Mouse (Mus musculus) forebrain, embryonic 13.5 days (tissue): ENCODE data around the gene Ddc. TPM values are rescaled to one million over a fixed set of nuclear protein-coding genes. Genes with fewer than 3 reads are reported as not detected.

ENCODE experiments used
- ATAC-seq: fragments of 200-750 bp; cut with Nextera tagmentation; 2 replicates; pipeline ENCODE4 v1.8.0; 2017
- H3K27ac ChIP-seq: fragments of 300-500 bp; sonication (generic); 2 replicates; pipeline ENCODE4 v1.5.1; 2015; ENCODE audit warnings: inconsistent platforms, mild to moderate bottlenecking, moderate library complexity
- H3K27me3 ChIP-seq: fragments of 300-500 bp; sonication (generic); 2 replicates; pipeline ENCODE4 v1.6.1; 2015; ENCODE audit warnings: mild to moderate bottlenecking, inconsistent platforms
- H3K36me3 ChIP-seq: fragments of 300-500 bp; sonication (generic); 2 replicates; pipeline ENCODE4 v1.6.1; 2015; ENCODE audit warnings: mild to moderate bottlenecking, inconsistent platforms; ENCODE audit not compliant: poor library complexity, severe bottlenecking
- H3K4me1 ChIP-seq: fragments of 300-500 bp; sonication (generic); 2 replicates; pipeline ENCODE4 v1.6.1; 2015; ENCODE audit warnings: inconsistent platforms
- H3K4me2 ChIP-seq: fragments of 300-500 bp; sonication (generic); 2 replicates; pipeline ENCODE4 v1.6.1; 2015; ENCODE audit warnings: inconsistent platforms, mild to moderate bottlenecking, moderate library complexity
- H3K4me3 ChIP-seq: fragments of 300-500 bp; sonication (generic); 2 replicates; pipeline ENCODE4 v1.5.1; 2015; ENCODE audit warnings: mild to moderate bottlenecking, inconsistent platforms
- H3K9ac ChIP-seq: fragments of 300-500 bp; sonication (generic); 2 replicates; pipeline ENCODE4 v1.6.1; 2015; ENCODE audit warnings: mild to moderate bottlenecking, inconsistent platforms
- H3K9me3 ChIP-seq: fragments of 300-500 bp; sonication (generic); replicated peaks from 2 replicates; pipeline ENCODE4 v1.6.1; 2016; ENCODE audit warnings: inconsistent platforms
- WGBS: fragments of 180-500 bp; shearing (Covaris S2); methylation state at CpG from one replicate; pipeline ENCODE4 v1.1.7; 2015; 5-methylcytosine and 5-hydroxymethylcytosine counted together
- polyA plus RNA-seq: library from polyadenylated mRNA; unstranded; fragments of >200 nt; fragmentation: Nextera tagmentation; extraction: Ambion mirVana; gene quantifications from 2 replicates; pipeline ENCODE4 v1.2.1, GENCODE M21; 2015

The Ddc gene
- polyA plus RNA-seq, result 6.2 and 7.4 TPM in 2 replicates

DNA sequence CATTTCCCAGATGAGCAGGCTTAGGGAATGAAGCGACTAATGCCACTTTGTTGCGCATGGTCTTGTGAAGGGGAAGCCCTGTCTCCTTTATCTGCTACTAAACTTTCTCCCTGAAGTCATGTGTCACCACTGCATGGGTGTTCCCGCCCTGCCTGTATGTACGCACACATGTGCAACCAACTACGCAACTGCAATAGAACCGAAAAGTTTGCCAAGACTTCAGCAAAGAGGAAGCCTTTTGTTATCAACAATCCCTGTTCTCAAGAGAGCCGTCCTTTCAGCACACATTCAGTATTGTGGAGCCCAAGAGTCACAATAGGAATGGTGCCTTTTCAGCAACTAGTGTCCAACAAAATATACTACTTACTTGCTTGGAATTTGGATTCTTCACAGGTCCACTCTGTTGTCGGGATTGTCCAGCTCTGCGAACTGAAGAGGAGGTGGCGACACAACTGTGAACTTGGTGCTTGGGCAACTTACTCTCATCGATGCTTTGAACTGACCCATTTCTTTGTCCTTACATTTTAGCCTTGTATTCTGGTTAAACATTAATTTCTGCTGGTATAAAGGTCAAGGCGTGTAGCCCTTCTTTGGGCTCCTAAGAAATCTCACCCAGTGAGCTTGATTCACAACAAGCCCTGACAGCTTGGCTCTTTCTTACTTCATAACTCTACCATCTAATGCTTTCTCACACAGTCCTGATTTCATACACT is at the start of gene Ddc:
TSS of gene Ddc (minus strand) at position 500 of the 713 bp plus-strand sequence.
- Histone ChIP-seq H3K9ac (no peak within 1 kb of the TSS), H3K4me1 (no peaks in the 10 kb centered on the region), H3K27me3 (no peaks in the 10 kb centered on the region), H3K36me3 (no peaks in the 10 kb centered on the region), H3K4me2 (no peak within 1 kb of the TSS), H3K27ac (no peak within 1 kb of the TSS), H3K9me3 (no peaks in the 10 kb centered on the region), H3K4me3 (no peak within 1 kb of the TSS)
- no peak for ATAC-seq
- 87% methylated on average over 12 of the region's 12 CpGs for WGBS

DNA sequence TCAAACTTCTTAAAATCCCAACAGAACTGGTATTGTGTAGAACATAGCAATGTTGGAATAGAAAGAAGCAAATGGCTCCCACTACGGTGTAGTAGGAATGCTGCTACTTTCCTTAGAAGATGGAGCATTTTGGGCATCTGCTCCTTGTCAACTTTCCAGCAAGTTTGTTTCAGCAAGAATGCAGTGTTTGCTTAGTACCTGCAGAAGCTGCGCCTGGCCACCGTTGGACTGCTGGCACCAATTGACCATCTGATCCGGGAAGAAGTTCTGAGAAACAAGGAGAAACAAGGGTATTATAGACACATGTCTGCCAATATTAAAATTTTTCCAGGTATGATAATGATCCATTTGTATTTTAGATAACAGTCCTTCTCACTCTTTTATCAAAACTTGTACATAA is 47.8 kb upstream of the Ddc start:
- ATAC-seq, result no peak
- WGBS, result 95% methylated on average over 4 of the region's 4 CpGs
- H3K27ac ChIP-seq, result no peak overlapping the region

GRCm38 (mm10) chr11:11944814-11945213 is 46.9 kb upstream of the Ddc start:
- Histone ChIP-seq H3K27ac (no peak overlapping the region), H3K9me3 (no peaks in the 10 kb centered on the region), H3K27me3 (0 out of 2 replicates have a peak, but pooled peaks cover 2% of the 10 kb centered on the region), H3K4me3 (no peak overlapping the region), H3K4me1 (peaks cover 23% of the 10 kb centered on the region; the same call in 1 of the 2 replicates), H3K9ac (no peak overlapping the region), H3K36me3 (peaks cover 34% of the 10 kb centered on the region), H3K4me2 (no peak overlapping the region)
- ATAC-seq, result no peak
- WGBS, result 98% methylated on average over 4 of the region's 4 CpGs

More for the DNA sequence above, 47.8 kb upstream of the Ddc start:
- Histone ChIP-seq H3K4me3 (no peak overlapping the region), H3K9me3 (no peaks in the 10 kb centered on the region), H3K4me2 (no peak overlapping the region), H3K4me1 (peaks cover 25% of the 10 kb centered on the region; the same call in 1 of the 2 replicates), H3K9ac (no peak overlapping the region), H3K36me3 (peaks cover 37% of the 10 kb centered on the region), H3K27me3 (0 out of 2 replicates have a peak, but pooled peaks cover 2% of the 10 kb centered on the region)

DNA sequence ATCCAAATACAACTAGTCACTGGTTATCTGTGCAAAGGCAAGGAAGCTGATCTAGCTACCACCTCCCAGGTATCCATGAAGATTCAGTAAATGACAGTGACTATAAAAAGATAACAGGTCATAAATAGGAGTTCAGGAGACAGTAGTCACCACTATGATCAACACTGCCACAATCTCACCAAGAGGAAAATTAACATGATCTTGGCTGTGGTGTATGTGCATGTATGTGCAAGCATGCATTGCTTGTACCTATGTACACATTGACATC is 46.1 kb upstream of the Ddc start:
- peaks cover 33% of the 10 kb centered on the region for H3K36me3 ChIP-seq
- H3K4me2 ChIP-seq, result no peak overlapping the region
- no peaks in the 10 kb centered on the region for H3K9me3 ChIP-seq
- 0 out of 2 replicates have a peak, but pooled peaks cover 2% of the 10 kb centered on the region for H3K27me3 ChIP-seq
- H3K4me3 ChIP-seq, result no peak overlapping the region
- H3K9ac ChIP-seq, result no peak overlapping the region
- H3K27ac ChIP-seq, result no peak overlapping the region
- H3K4me1 ChIP-seq, result peaks cover 21% of the 10 kb centered on the region; the same call in 1 of the 2 replicates
- no peak for ATAC-seq

DNA sequence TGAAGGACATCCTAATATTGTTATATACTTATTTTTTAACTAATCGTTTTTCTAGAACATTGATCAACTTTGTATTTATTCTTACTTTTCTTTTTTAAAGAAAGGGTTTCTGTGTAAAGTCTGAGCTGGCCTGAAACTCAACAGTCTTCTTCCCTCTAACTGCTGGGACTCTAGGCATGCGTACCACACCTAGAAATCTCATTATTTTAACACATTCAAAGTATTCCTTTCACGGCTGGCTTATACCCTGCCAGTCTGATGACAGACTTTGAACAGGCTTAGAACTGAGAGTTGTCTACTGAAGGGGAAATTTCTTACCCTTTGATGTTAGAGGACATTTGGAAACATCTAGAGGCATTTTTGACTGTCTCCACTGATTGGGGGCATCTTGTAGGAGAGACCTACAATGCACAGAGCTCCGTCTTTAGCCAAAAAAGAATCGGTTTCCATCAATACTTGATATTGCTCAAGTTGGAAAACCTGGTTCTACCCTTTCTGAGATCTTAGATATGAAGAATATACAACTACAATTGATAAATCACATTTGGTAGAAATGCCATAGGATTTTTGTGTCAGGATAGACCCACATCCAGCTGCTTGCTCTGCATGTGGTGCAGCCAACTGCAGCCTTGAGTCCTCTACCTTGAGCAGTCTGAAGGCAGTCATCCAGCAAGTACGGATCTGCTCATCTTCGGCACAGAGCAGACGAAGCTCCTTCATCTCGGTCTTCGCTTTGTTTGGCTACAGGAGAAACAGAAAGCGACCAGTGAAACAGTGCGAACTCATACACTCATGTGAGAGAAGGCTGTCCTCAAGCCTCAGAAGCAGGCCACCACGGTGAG is 45.5 kb upstream of the Ddc start:
- H3K4me2 ChIP-seq, result no peak overlapping the region
- no peak overlapping the region for H3K4me3 ChIP-seq
- 0 out of 2 replicates have a peak, but pooled peaks cover 2% of the 10 kb centered on the region for H3K27me3 ChIP-seq
- H3K4me1 ChIP-seq, result peaks cover 19% of the 10 kb centered on the region; the same call in 1 of the 2 replicates
- ATAC-seq, result no peak
- peaks cover 35% of the 10 kb centered on the region for H3K36me3 ChIP-seq
- H3K9me3 ChIP-seq, result no peaks in the 10 kb centered on the region
- 80% methylated on average over 13 of the region's 13 CpGs for WGBS
- H3K9ac ChIP-seq, result no peak overlapping the region
- no peak overlapping the region for H3K27ac ChIP-seq

DNA sequence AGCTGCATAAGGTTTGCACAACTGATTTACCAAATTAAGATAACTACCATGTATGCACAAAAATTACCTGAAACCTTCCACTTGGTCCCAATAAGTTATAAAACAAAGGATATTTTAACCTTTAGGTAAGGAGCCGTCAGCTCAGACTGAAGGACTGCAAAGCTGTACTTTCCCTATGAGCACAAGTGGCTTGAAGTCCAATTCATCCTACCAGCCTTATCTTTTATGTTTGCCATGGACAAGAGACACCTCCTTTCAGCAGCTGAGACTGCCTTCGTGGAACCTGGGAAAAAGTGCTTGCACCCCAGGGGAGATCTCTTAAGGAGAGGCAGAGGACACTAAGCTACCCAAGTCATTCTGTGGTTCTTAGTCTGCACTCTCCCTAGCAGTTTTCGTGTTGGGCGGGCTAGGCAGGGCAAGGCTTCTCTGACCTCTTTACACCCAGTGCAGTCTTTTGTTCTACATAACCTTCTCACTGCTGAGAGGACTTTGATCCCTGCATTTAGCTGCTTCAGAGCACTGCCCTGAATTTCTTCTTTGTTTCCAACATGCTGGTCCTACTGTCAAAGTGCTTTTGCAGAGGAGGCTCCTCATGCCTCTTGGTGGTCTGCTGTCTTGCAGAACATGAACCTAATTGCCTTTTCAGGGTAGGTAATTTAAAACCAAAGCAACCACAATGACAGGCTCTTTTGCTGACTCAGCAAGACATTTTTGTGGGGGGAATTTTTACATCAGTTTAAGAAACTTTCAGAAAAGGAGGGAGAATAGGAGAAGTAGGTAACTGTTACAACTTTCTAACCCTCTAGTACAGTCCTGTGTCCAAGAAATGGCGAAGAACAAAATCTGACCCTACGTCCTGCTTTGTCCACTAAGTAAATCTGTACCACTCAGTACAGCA is 44.6 kb upstream of the Ddc start:
- no peak overlapping the region; the same call in 1 of the 2 replicates for H3K27ac ChIP-seq
- no peak overlapping the region for H3K4me2 ChIP-seq
- peaks cover 16% of the 10 kb centered on the region; the same call in 1 of the 2 replicates for H3K4me1 ChIP-seq
- H3K27me3 ChIP-seq, result 0 out of 2 replicates have a peak, but pooled peaks cover 2% of the 10 kb centered on the region
- no peak overlapping the region for H3K9ac ChIP-seq
- peaks cover 41% of the 10 kb centered on the region for H3K36me3 ChIP-seq
- no peaks in the 10 kb centered on the region for H3K9me3 ChIP-seq
- WGBS, result 32% methylated on average over 6 of the region's 6 CpGs
- peak; percentile 38; the same call in 1 of the 2 replicates for ATAC-seq
- H3K4me3 ChIP-seq, result no peak overlapping the region

GRCm38 (mm10) chr11:11940833-11941681 is 43.1 kb upstream of the Ddc start:
- H3K4me3 ChIP-seq, result no peak overlapping the region
- no peak overlapping the region for H3K9ac ChIP-seq
- no peaks in the 10 kb centered on the region for H3K9me3 ChIP-seq
- H3K4me1 ChIP-seq, result peaks cover 16% of the 10 kb centered on the region; the same call in 1 of the 2 replicates
- H3K4me2 ChIP-seq, result no peak overlapping the region
- peaks cover 56% of the 10 kb centered on the region for H3K36me3 ChIP-seq
- no peak overlapping the region for H3K27ac ChIP-seq
- peak; percentile 60; the same call in 1 of the 2 replicates for ATAC-seq
- 0 out of 2 replicates have a peak, but pooled peaks cover 2% of the 10 kb centered on the region for H3K27me3 ChIP-seq
- 8% methylated on average over 5 of the region's 5 CpGs for WGBS

DNA sequence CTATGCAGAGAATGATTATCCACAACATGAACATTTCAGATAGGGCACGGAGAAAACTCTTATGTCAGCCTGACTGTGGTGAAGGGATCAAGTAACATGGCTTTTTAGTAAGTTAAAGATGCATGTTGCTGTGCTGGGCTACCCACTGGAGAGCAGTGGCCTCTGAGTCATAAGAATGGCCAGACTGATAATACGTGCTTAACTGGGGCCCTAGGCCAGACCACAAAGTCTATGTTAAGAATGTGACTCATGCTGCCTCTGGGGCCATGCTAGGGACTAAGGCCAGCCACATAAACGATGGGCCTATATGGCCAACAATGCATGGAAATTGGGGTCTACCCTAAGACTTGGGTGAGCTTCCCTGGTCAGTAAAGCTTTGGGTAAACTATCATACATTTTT is 41.7 kb upstream of the Ddc start:
- Histone ChIP-seq H3K27ac (no peak overlapping the region), H3K4me1 (peaks cover 16% of the 10 kb centered on the region; the same call in 1 of the 2 replicates), H3K9ac (no peak overlapping the region), H3K27me3 (0 out of 2 replicates have a peak, but pooled peaks cover 2% of the 10 kb centered on the region), H3K4me2 (no peak overlapping the region), H3K9me3 (no peaks in the 10 kb centered on the region), H3K36me3 (peaks cover 62% of the 10 kb centered on the region), H3K4me3 (no peak overlapping the region)
- no peak for ATAC-seq
- WGBS, result 81% methylated on average over 3 of the region's 3 CpGs

- Histone ChIP-seq H3K27ac (no peak overlapping the region), H3K4me3 (no peak overlapping the region), H3K9ac (no peak overlapping the region), H3K9me3 (no peaks in the 10 kb centered on the region), H3K36me3 (peaks cover 61% of the 10 kb centered on the region), H3K27me3 (no peaks in the 10 kb centered on the region), H3K4me1 (peaks cover 16% of the 10 kb centered on the region; the same call in 1 of the 2 replicates), H3K4me2 (no peak overlapping the region)
- ATAC-seq, result no peak
- 91% methylated on average over 1 of the region's 1 CpGs for WGBS
Measured at GRCm38 (mm10) chr11:11938591-11938990, 40.6 kb upstream of the Ddc start.

DNA sequence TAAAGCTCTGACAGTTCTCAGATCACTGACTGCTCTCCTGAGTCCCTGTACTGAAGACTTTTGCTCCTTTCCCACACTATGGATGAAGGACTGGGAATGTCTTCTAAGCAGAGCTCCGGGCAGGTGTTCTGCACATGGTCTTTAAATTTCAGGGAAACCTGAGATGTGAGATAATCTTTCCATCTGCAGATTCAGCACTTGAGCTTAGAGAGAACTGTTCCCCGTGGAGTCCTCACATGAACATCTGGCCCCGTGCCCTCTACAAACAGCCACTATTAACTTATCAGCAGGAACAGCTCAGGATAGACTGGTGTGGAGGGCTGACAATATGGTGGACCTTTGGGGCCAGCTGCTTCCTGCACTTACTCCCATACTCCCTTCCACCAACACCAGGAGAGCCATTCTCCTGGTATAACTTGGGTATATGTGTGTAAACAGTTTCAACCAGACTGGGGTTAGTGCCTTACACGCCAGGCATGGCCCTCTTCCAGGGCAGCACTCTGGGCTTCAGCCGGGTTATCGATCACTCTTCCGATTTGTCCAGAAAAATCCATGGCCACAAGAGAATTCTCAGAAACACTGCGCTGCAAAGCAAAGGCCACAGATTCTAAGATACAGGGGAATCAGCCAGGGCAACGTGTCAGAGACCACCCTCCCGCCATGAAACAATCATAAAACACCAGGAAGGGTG is 39.5 kb upstream of the Ddc start:
- Histone ChIP-seq H3K4me1 (peaks cover 12% of the 10 kb centered on the region; the same call in 1 of the 2 replicates), H3K27me3 (no peaks in the 10 kb centered on the region; the same call in 1 of the 2 replicates), H3K9ac (no peak overlapping the region), H3K9me3 (no peaks in the 10 kb centered on the region), H3K4me2 (no peak overlapping the region), H3K36me3 (peaks cover 63% of the 10 kb centered on the region), H3K4me3 (no peak overlapping the region), H3K27ac (no peak overlapping the region)
- no peak for ATAC-seq
- WGBS, result 94% methylated on average over 10 of the region's 10 CpGs
